Mouse (Mus musculus) thymus, adult 2 months (tissue): ENCODE results near the gene Gm11444. TPM values are rescaled to one million over a fixed set of nuclear protein-coding genes. Genes with fewer than 3 reads are reported as not detected.

Experiments used
- DNase-seq: peaks from one replicate; pipeline ENCODE4 v3.0.0; 2021
- H3K27ac ChIP-seq: fragments of 200-500 bp; 2 replicates; pipeline ENCODE4 v1.5.1; 2012; ENCODE audit warnings: low read length, control low read depth; ENCODE audit not compliant: control insufficient read depth, insufficient read depth
- H3K27me3 ChIP-seq: fragments of 200-500 bp; 2 replicates; pipeline ENCODE4 v1.6.1; 2012; ENCODE audit warnings: mild to moderate bottlenecking, low read length, moderate library complexity, mixed read lengths; ENCODE audit not compliant: control insufficient read depth, insufficient read depth
- H3K36me3 ChIP-seq: fragments of 200-500 bp; 2 replicates; pipeline ENCODE4 v1.6.1; 2012; ENCODE audit warnings: mild to moderate bottlenecking, low read length, moderate library complexity; ENCODE audit not compliant: control insufficient read depth, insufficient read depth
- H3K4me1 ChIP-seq: fragments of 200-500 bp; replicated peaks from 2 replicates; pipeline ENCODE4 v1.6.1; 2012; ENCODE audit warnings: low read length; ENCODE audit not compliant: control insufficient read depth, insufficient read depth
- H3K4me3 ChIP-seq: fragments of 200-500 bp; 2 replicates; pipeline ENCODE4 v1.5.1; 2012; ENCODE audit warnings: mild to moderate bottlenecking, low read length, control low read depth, moderate library complexity; ENCODE audit not compliant: control insufficient read depth, insufficient read depth
- CTCF ChIP-seq: fragments of 200-500 bp; IDR thresholded peaks from 2 replicates; pipeline ENCODE4 v1.5.1; 2012; ENCODE audit warnings: mild to moderate bottlenecking, control low read depth, low read length, moderate library complexity, borderline replicate concordance; ENCODE audit not compliant: control insufficient read depth, poor library complexity, insufficient read depth; ENCODE audit errors: extremely low read depth
- POLR2A ChIP-seq: fragments of 200-500 bp; IDR thresholded peaks from 2 replicates; pipeline ENCODE4 v1.6.1; 2012; ENCODE audit warnings: mild to moderate bottlenecking, low read length, control low read depth, moderate library complexity; ENCODE audit not compliant: control insufficient read depth, poor library complexity, insufficient read depth; ENCODE audit errors: extremely low read depth
- WGBS: fragments of 180-500 bp; shearing (Covaris S2); methylation state at CpG from one replicate; pipeline ENCODE4 v1.1.7; 2018; 5-methylcytosine and 5-hydroxymethylcytosine counted together
- polyA plus RNA-seq: library from polyadenylated mRNA; depleted of rRNA; stranded (reverse); fragments of >200 nt; gene quantifications from 2 replicates; pipeline ENCODE4 v1.2.3, GENCODE M21; 2012

Gm11444 gene
- polyA plus RNA-seq, 1 experiment: not detected

DNA sequence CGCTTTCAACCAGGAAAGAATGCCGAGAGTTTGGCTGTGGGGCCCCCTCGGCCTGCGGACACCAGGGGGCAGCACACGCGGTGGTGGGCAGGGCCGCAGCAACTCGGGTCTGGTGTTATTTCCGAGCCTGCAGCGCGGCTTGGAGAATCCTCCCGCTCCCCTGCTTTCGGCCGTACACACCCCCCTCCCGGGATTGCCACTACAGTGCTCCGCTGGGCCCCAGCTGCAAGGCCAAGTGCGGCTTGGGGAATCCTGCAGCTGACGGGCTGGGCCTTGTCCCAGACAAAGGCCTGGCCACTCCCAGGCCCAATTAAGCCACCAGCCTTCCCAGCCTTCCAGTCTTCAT, 6.8 kb downstream of the Gm11444 start:
- peaks cover 36% of the 10 kb centered on the region for H3K27me3 ChIP-seq
- H3K27ac ChIP-seq: no peak overlapping the region
- TF ChIP-seq POLR2A: no peak
- TF ChIP-seq CTCF: peak; percentile 88
- WGBS: 4% methylated on average over 18 of the region's 18 CpGs
- H3K36me3 ChIP-seq: no peaks in the 10 kb centered on the region
- H3K4me3 ChIP-seq: no peak overlapping the region
- DNase-seq: peak; percentile 62
- peaks cover 7% of the 10 kb centered on the region; the same call in 1 of the 2 replicates for H3K4me1 ChIP-seq

DNA sequence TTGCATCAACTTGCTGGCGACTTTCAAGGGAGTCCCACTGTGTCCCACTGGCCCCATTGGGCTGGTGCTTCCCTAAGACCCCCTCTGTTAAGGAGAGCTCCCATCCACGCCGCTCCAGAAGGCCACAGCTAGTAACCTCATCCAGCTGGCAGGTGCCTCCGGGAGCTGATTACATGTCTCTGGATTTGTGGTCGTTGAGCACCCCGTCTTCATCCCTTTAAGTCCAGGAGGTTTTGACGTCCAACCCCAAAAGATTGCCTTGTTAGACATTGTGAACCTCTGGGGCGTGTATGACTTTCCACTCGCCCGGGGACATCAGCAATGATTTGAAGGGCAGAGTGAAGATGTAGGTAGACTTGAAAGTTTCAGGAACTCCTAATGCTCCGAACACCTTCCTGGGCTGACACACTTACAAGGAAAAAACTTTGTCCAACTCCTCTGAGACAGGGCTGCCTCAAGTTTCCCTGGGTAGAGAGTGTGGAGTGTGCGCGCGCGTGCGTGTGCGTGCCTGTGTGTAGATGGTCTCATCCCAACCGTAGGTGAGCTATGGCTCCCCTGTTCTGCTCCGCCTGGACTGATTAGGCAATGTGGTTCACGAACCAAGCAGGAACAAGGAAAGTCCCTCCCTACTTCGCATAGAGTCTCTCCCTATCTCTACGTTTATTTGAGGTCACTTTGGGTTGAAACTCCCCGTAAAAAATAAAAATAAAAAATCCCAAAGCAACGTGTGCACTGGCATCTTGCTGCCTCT, 7.4 kb downstream of the Gm11444 start:
- DNase-seq: no peak
- H3K27me3 ChIP-seq: peaks cover 41% of the 10 kb centered on the region
- H3K36me3 ChIP-seq: no peaks in the 10 kb centered on the region
- peaks cover 7% of the 10 kb centered on the region; the same call in 1 of the 2 replicates for H3K4me1 ChIP-seq
- 18% methylated on average over 24 of the region's 24 CpGs for WGBS
- no peak overlapping the region for H3K4me3 ChIP-seq
- H3K27ac ChIP-seq: no peak overlapping the region
- no peak for TF ChIP-seq POLR2A
- TF ChIP-seq CTCF: no peak

DNA sequence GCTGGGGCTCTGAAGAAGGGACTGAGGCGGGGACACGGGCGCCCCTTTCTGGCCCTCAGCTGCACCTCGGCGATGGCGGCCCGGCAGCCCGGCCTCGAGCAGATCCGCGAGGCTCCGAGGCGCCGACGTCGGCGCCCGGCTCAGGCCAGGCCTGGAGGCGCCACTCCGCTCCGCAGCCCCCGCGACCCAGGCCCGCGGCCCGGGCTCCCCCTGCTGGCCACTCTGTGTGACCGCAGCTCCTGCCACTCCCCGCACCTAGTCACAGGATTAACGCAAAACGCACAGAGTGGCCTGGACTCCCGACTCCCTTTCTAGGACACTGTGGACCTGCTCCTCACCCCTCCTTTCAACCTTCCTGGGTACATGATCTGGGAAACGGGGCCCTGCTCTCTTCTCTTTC, 8.2 kb downstream of the Gm11444 start:
- peaks cover 7% of the 10 kb centered on the region; the same call in 1 of the 2 replicates for H3K4me1 ChIP-seq
- no peak overlapping the region for H3K27ac ChIP-seq
- no peak overlapping the region; the same call in 1 of the 2 replicates for H3K4me3 ChIP-seq
- TF ChIP-seq POLR2A (no peak), CTCF (peak; percentile 94; the same call in 1 of the 2 replicates)
- WGBS: 1% methylated on average over 32 of the region's 32 CpGs
- H3K27me3 ChIP-seq: peaks cover 48% of the 10 kb centered on the region
- DNase-seq: peak; percentile 61
- no peaks in the 10 kb centered on the region for H3K36me3 ChIP-seq

DNA sequence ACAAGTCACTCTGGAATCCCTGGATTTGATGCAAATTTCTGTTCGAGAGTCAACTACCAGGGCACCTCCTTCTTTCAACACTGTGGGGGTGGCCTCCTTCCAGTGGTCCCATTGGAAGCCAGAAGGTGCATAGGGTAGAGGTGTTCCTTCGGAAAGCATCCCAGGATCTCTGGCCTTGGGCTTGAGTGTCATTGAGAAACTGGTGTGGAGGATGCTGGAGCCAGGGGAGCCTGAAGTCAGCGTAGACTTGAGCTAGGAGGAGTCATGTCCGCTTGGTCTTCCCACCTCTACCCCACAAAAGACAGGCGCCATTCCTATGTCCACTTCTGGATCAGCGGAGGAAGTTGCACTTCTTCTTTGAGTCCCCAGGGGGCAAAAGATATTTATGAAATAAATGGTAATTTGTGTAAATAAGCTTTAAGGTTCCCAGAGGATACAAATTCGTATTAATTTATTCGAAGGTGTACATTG, 8.9 kb downstream of the Gm11444 start:
- 15% methylated on average over 8 of the region's 8 CpGs for WGBS
- H3K4me1 ChIP-seq: peaks cover 7% of the 10 kb centered on the region; the same call in 1 of the 2 replicates
- TF ChIP-seq CTCF (no peak), POLR2A (no peak)
- no peak for DNase-seq
- H3K36me3 ChIP-seq: no peaks in the 10 kb centered on the region
- H3K27me3 ChIP-seq: peaks cover 54% of the 10 kb centered on the region
- H3K27ac ChIP-seq: no peak overlapping the region
- no peak overlapping the region for H3K4me3 ChIP-seq

DNA sequence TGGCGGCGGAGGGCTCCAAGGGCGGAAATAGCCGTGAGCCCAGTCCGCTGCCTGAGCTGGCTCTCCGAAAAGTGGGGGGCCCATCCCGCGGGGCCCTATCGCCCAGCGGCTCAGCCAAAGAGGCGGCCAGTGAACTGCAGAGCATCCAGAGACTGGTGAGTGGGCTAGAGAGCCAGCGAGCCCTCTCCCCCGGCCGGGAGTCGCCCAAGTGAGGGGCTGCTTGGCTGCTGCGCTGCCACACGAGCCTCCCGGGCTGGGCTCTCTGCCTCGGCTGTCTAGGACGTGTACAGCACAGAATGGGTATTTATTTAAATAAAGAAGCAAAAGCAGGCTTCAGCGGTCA, 9.4 kb downstream of the Gm11444 start:
- H3K27ac ChIP-seq: no peak overlapping the region
- peaks cover 59% of the 10 kb centered on the region for H3K27me3 ChIP-seq
- no peak overlapping the region for H3K4me3 ChIP-seq
- no peaks in the 10 kb centered on the region for H3K36me3 ChIP-seq
- peaks cover 7% of the 10 kb centered on the region; the same call in 1 of the 2 replicates for H3K4me1 ChIP-seq
- TF ChIP-seq CTCF (no peak), POLR2A (no peak)
- WGBS: 5% methylated on average over 21 of the region's 21 CpGs
- DNase-seq: no peak

DNA sequence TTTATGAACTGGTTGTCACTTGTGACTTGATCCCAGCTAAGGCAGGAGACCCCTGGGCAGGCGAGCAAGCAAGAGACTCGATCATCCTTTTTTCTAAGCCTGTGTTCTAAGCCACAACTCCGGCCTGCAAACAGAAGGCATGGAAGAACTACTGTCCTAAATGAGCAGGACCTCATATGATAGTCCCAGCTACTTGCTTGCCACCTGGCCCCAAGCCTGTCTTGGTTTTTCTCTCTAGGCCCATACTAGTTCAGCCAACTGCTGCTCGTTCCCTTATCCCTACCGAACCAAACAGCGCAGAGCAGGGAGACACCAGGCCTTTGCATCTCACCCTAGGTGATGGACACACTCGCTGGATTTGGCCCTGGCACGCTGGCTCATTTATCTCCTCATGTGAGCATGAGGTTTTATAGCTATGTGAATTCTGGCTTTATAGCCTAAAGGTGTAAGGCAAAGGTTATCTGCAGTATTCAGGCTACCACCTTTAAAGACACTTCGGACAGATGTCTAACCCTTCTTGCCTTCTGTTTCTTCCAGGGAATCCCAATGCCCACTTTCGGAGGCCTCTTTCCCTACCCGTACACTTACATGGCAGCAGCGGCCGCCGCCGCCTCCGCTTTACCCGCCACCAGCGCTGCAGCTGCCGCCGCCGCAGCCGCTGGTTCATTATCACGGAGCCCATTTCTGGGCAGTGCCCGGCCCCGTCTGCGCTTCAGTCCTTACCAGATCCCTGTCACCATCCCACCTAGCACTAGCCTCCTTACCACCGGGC, 9.9 kb downstream of the Gm11444 start:
- no peak for DNase-seq
- Histone ChIP-seq H3K27ac (no peak overlapping the region), H3K4me1 (peaks cover 7% of the 10 kb centered on the region; the same call in 1 of the 2 replicates), H3K36me3 (no peaks in the 10 kb centered on the region), H3K4me3 (no peak overlapping the region), H3K27me3 (peaks cover 59% of the 10 kb centered on the region)
- WGBS: 12% methylated on average over 27 of the region's 27 CpGs
- no peak for TF ChIP-seq POLR2A
- no peak for TF ChIP-seq CTCF
